Mouse (Mus musculus) forebrain, embryonic 15.5 days (tissue): Measurements from ENCODE around the gene Emilin3. TPM values are rescaled to one million over a fixed set of nuclear protein-coding genes. Genes with fewer than 3 reads are reported as not detected.

ENCODE experiments used
- ATAC-seq: fragments of 200-750 bp; cut with Nextera tagmentation; replicated peaks from 2 replicates; pipeline ENCODE4 v1.8.0; 2017; ENCODE audit warnings: mild to moderate bottlenecking, moderate TSS enrichment, moderate library complexity
- H3K27ac ChIP-seq: fragments of 300-500 bp; sonication (generic); replicated peaks from 2 replicates; pipeline ENCODE4 v1.5.1; 2015; ENCODE audit warnings: mild to moderate bottlenecking, inconsistent platforms
- H3K27me3 ChIP-seq: fragments of 300-500 bp; sonication (generic); 2 replicates; pipeline ENCODE4 v1.6.1; 2015; ENCODE audit warnings: inconsistent platforms
- H3K36me3 ChIP-seq: fragments of 300-500 bp; sonication (generic); 2 replicates; pipeline ENCODE4 v1.6.1; 2015; ENCODE audit warnings: mild to moderate bottlenecking, inconsistent platforms
- H3K4me1 ChIP-seq: fragments of 300-500 bp; sonication (generic); 2 replicates; pipeline ENCODE4 v1.6.1; 2015; ENCODE audit warnings: inconsistent platforms
- H3K4me2 ChIP-seq: fragments of 300-500 bp; sonication (generic); replicated peaks from 2 replicates; pipeline ENCODE4 v1.6.1; 2015; ENCODE audit warnings: mild to moderate bottlenecking, inconsistent platforms
- H3K4me3 ChIP-seq: fragments of 300-500 bp; sonication (generic); 2 replicates; pipeline ENCODE4 v1.5.1; 2015; ENCODE audit warnings: mild to moderate bottlenecking, inconsistent platforms
- H3K9ac ChIP-seq: fragments of 300-500 bp; sonication (generic); replicated peaks from 2 replicates; pipeline ENCODE4 v1.6.1; 2015; ENCODE audit warnings: mild to moderate bottlenecking, inconsistent platforms
- H3K9me3 ChIP-seq: fragments of 300-500 bp; sonication (generic); 2 replicates; pipeline ENCODE4 v1.6.1; 2016; ENCODE audit warnings: inconsistent platforms
- WGBS: fragments of 180-500 bp; shearing (Covaris S2); methylation state at CpG from one replicate; pipeline ENCODE4 v1.1.7; 2015; ENCODE audit warnings: mixed read lengths; 5-methylcytosine and 5-hydroxymethylcytosine counted together
- polyA plus RNA-seq: library from polyadenylated mRNA; unstranded; fragments of >200 nt; fragmentation: Nextera tagmentation; extraction: Ambion mirVana; gene quantifications from 2 replicates; pipeline ENCODE4 v1.2.1, GENCODE M21; 2015

Gene Emilin3
- polyA plus RNA-seq, 1 experiment from 2014 or later = 0.34 TPM

GRCm38 (mm10) chr2:160864112-160864511, 48.0 kb downstream of the Emilin3 start:
- H3K4me1 ChIP-seq = peaks cover 2% of the 10 kb centered on the region; the same call in 1 of the 2 replicates
- WGBS = 87% methylated on average over 1 of the region's 1 CpGs
- H3K9ac ChIP-seq = no peak overlapping the region
- no peak overlapping the region for H3K27ac ChIP-seq
- no peaks in the 10 kb centered on the region for H3K36me3 ChIP-seq
- no peaks in the 10 kb centered on the region for H3K27me3 ChIP-seq
- no peak overlapping the region for H3K4me2 ChIP-seq
- no peak overlapping the region for H3K4me3 ChIP-seq
- no peaks in the 10 kb centered on the region for H3K9me3 ChIP-seq
- ATAC-seq = no peak

DNA sequence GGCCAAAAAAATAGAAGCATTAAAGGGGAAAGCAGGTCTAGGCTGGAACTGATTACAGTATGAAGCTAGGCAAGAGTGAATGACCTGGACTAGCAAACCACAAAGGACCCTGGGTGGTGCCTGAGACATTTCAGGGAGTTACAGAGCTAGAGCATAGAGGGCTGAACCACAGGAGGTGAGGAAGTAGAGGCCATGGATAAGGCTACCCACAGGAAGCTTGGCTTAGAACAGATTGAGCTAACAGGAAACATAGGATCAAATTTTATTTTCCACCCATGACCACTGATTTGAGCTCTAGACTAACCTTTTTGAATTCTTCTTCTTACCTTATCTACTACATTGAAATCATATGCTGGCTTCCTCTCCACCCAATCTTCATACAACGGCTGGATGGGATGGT, 51.8 kb downstream of the Emilin3 start:
- ATAC-seq = no peak
- Histone ChIP-seq H3K4me3 (no peak overlapping the region), H3K9me3 (no peaks in the 10 kb centered on the region), H3K4me1 (peaks cover 1% of the 10 kb centered on the region; the same call in 1 of the 2 replicates), H3K36me3 (no peaks in the 10 kb centered on the region), H3K4me2 (no peak overlapping the region), H3K27me3 (no peaks in the 10 kb centered on the region), H3K9ac (no peak overlapping the region), H3K27ac (no peak overlapping the region)
- 81% methylated on average over 1 of the region's 1 CpGs for WGBS

Other genes starting within 250 kb of the Emilin3 start
- 80.5 and 82.2 TPM in 2 replicates for gene Plcg1, start 181.0 kb downstream of the Emilin3 start, polyA plus RNA-seq
- 19.7 and 21.1 TPM in 2 replicates for gene Zhx3, start 39.3 kb downstream of the Emilin3 start, polyA plus RNA-seq
- gene Lpin3, start 31.7 kb downstream of the Emilin3 start, polyA plus RNA-seq = 0.13 and 0.15 TPM in 2 replicates
- 39.5 and 40.5 TPM in 2 replicates for gene Chd6, start 196.7 kb upstream of the Emilin3 start, polyA plus RNA-seq